Mouse (Mus musculus) adrenal gland, postnatal 25 days (tissue): ENCODE data around the gene Cnga1. TPM values are rescaled to one million over a fixed set of nuclear protein-coding genes. Genes with fewer than 3 reads are reported as not detected.
"Not testable (repeated sequence)": the region's sequence is repeated elsewhere in the genome, so short reads cannot be mapped to it uniquely, and the experiment has no call there.

ENCODE experiments used
- DNase-seq: peaks from one replicate; pipeline ENCODE4 v3.0.0; 2021; ENCODE audit warnings: mixed read lengths
- total RNA-seq: library from RNA; stranded (reverse); gene quantifications from 2 replicates; pipeline ENCODE4 v1.2.3, GENCODE M21; 2021

The Cnga1 gene
- total RNA-seq, 1 experiment from 2014 or later: not detected

DNA sequence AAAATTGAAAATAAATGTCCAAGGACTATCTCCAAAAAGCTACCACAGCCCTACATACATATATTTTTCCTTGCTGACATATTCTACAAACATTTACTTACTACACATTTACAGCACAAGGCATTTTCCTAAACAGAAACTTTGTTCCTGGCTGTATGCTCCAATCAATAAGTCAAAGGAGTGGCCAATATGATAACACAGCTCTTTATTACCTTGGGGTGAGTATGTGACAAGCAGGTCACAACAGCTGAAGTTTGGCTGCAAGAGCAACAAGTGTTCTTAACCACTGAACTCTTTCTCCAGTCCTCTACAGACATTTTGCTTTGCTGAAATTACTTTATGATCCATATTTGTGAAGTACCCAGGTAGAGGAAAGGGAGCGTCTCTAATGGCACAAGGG, 4.0 kb downstream of the Cnga1 start:
- no peak for DNase-seq

DNA sequence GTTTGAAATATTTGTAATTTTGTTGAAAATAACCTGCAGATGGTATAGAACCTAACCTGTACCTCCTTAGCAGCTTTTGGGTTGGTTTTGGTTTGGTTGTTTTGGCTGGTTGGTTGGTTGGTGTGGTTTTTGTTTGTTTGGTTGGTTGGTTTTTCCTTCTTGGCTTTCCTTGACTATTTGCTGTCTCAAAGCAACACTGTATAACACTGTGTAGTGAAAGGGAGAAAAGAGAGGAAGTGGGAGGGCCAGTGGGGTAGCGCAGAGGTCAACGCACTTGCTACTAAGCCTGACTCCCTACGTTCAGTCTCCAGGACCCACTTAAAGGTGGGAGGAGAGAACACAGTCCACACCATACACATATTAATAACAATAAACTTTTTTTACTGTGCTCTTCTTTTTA, 7.5 kb downstream of the Cnga1 start:
- DNase-seq: no peak

DNA sequence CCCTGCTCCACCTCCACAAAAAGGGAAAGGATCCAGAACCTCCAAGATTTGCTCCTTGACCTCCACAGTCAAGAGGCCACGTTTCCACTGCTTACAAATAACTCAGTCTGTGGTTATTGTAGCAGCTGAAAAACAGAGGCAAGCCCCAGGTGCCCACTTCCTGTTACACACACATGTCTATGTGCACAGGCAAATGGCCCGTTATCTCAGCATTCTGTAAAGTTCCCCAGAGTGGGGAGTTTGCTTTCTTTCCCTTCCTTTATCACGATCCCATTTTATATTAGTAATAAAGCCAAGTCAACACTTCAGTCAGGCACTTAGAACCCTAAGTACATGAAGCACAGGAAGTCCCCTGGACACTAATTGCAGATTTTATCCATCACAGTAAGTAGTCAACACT, 8.0 kb downstream of the Cnga1 start:
- no peak for DNase-seq

DNA sequence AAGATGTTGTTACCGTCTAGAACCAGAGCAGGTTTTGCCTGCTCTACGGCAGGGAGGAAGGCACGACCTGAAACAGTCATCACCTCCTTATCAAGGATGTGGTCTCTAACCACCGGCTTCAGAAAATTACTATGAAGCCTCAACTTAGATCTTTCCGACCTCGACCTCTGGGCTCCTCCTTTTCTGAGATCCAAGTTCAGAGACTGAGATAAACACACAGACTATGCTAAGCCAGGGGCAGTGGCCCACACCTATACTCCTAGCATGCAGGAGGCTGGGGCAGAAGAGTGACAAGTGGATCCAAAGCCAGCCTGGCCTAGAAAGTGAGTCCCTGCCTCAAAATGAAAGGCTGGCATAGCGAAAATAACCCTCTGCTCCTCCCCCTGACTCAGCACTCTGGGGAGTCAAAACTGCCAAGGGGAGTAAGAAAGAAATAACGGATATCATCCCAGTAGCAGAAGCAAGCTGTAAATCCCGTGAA, 9.2 kb downstream of the Cnga1 start:
- no peak for DNase-seq

DNA sequence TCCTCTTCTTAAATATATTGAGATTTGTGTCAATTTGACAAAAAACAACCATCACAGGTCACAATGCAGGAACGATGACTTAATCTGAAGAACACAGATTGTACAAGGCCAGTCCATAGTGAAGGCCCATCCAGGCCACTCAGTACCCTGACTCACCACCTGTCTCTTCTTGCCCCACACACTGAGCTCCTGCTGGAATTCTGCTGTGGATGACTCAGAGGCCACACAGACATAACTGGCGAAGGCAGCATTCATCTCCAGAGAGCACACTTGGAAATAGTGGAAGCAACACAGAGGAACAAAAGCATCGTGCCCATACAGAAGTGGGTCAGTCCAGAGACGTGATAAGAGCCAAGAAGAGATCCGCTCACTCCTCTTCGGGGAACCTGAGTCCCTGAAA, 14.0 kb downstream of the Cnga1 start:
- peak; percentile 18 for DNase-seq

DNA sequence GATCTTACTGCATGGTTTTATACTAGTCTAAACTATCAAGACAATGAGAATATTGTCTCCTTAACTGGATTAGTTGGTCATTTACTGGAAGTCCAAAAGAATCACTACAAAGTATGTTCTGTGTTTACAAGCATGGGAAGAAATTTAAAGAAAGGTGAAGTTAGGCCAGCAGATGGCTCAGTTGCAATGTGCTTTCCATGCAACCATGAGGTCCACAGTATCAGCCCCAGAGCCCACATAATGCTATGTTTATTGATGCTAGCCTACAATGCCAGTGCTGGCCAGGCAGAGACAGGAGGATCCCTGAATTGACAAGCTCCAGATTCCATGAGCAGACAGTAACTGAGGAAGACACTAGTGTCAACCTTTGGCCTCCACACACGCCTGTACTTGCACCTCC, 23.1 kb downstream of the Cnga1 start:
- DNase-seq: no peak

DNA sequence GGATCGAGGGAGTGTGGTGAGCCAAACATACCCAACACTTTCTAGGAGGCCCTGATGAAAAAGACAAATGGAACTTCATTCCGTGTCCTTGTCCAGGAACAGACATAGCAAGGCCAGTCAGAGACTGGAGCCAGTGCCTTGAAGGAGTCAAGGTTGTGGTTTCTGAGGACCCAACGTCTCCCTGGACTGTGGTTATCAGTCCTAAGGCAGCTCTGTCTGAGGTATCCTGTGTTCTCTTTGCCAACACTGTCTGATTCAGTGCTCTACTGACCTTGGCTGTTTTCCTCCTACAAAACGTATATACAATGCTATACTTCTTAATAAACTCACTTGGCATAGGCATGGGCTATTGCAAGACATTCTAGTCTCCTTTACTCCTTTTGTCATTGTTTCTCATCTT, 26.7 kb downstream of the Cnga1 start:
- DNase-seq: no peak

DNA sequence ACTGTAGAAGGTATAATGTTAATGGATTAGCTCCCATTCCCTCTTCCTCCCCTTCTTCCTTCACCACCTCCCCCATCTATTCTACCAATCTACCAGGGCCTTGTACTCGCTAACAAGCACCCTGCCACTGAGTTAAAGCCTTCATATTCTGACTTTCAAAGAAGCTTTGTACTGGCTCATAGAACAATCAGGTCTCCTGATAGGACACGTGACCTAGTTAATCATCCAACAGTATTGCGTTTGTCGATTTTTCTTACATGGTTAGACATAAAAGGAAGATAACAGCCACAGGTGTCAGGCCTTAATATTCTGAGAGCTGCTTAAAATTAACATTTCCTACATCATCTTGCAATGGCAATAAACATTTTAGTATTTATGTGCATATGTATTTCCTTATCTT, 40.9 kb downstream of the Cnga1 start:
- no peak for DNase-seq

DNA sequence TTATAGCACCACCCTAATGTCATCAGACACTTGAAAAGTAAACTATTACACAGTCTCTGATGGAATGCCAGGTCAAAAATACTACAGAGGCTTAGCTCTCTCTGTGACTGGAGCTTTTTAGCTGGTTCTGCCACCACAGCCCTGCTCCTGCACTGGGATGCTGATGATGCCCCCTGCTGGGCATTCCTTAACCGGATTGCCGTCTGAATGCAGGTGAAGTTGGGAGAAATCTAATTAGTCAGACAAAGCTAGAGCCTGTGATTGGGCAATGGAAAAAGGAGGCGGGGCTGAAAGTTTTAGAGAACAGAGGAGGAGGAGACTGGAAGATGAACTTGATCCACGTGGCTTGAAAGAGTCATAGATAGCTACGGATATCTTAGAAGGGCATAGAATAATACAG, 43.1 kb downstream of the Cnga1 start:
- peak; percentile 67 for DNase-seq

DNA sequence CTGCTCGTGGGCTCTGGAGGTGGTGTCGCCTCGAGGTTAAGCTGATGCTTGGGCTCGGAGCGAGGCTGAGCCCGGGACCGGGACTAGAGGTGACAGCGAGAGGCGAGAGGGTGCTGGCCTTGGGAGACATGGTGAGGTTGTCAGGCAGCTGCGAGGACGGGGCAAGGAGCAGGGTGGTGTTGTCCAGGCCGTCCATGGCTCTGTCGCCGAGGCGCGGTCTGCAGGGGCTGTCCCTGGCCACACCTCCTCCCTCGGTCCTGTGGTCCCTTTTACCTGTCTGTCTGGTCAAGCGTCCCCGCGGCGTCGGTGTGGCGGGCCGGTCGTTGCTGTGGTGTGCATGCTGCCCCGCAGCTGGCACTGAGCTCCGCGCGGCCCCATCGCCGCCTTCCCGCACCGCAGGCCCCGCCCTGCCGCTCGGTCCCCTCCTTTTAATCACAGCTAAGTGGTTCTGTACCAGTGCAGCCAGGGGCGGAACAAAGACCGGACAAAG, 56.8 kb downstream of the Cnga1 start, which contains the start of gene Gm5868:
Gm5868 (minus strand) TSS at position 360 of the 490 bp plus-strand sequence.
- no peak for DNase-seq

DNA sequence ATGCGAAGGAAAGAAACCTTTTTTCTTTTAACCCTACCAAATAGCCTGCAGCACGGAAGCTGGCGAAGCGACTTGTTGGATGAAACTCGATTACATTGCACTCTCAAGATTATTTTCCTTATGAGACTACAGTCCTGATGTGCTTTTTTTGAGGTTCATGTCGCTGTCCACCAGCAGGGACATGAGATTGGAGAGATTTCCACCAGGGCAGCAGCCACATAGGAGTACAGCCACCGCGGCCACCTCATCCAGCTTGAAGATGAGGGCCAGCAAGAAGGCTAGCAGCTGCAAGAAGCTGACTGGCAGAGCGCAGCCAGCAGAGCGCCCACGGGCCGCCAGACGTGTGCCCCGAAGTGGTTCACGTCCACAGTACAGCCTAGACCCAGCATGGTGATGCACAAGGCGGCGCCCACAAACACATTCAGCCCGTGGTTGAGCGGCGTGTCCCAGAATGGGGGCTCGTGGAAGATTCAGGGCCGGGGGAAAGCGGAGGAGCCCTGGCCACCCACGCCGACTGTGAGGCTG, 57.3 kb downstream of the Cnga1 start:
- not testable (repeated sequence) for DNase-seq

DNA sequence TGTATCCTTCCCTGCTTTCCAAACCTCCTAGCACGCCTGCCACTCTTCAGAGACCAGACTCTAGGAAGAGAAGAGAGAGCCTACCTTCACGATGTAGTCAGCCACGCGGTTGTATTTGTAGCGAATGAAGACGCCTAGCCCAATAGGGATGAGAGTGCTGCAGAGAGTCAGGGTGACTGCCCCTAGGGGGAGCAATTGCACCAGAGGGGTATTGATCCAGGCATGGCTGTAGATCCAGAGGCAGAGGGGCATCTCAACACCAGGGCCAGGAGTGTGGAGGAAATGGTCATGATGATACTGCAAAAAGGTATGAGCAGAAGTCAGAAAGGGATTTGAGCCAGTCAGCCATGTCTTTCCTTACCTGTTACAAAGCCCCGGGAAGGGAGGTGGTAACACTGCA, 58.0 kb downstream of the Cnga1 start:
- DNase-seq: not testable (repeated sequence)

DNA sequence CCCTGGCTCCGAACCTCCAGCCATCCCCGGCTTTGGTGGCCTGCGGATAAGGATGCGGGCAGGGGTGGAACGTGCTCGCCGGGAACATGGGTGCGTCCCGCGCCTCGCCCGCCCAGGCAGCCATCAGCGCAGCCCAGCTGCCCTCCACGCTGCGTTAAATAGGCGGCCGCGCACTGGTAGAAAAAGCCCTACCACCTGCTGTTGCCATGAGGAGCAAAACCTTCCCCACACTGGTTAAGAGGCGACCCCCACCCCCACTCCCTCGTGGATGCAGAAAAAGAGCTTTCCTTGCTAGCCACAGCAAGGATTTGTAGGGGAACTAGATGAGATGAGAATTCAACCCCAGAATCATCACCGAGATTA, 63.1 kb downstream of the Cnga1 start, which contains the start of gene Zar1:
Zar1 (minus strand) TSS at position 285 of the 363 bp plus-strand sequence.
- DNase-seq: not testable (repeated sequence)

DNA sequence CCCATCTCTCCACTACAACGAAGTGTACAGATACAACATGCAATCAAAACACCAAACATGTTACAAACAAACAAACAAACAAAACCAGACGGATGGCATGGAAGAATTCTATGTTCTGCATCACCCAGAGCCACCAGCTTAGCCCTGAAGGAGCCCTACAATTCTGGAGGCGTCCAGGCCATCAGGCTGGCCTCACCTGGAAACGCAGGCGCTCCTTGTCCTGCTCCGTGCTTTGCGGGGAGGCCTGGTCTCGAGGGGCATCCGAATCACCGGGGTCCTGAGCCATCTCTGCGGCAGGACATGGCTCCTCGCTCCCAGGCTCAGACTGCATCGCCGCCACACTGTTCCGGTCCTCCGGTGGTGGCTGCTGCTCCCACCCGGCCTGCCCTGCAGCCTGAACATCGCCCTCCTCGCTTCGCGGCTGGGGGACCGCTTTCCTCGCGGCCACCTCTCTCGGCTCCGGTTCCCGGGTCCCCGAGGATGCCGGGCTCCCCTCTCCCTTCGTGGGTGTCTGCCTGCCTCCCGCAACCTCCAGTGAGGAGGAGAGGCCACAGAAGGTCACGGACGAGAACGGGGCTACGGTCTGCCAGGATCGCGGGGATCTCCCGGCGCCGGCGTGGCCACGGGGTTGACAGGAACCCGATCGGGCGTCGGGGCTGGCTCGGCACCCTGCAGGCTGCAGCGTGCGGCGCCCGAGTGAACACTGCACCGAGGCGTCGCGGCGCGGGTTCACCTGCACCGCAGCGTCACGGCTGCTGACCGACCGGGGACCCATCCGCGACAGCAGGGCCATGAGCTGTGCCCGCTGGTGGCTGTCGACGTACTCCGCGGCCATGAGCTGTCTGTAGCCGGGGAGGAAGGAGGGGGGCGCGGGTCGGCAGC, 63.7 kb downstream of the Cnga1 start:
- peak; percentile 8 for DNase-seq

DNA sequence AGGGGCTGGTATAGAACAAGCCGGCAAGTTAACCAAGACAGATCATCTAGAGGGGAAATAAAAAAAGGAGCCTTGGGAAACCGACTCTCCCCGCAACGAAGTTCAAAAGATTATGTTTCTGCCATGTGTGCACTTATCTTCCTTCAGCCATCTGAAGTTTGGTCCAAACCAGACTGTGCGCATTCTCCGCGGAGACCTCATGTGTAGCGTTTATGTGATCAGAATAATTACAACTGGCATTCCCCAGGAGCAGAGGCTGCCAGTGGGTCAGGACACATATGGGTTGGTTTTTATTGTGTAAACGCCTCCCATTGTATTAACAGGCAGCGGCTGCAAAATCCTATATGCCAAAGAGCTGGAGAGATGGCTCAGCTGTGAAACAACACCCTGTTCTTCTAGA, 64.5 kb downstream of the Cnga1 start:
- DNase-seq: not testable (repeated sequence)

DNA sequence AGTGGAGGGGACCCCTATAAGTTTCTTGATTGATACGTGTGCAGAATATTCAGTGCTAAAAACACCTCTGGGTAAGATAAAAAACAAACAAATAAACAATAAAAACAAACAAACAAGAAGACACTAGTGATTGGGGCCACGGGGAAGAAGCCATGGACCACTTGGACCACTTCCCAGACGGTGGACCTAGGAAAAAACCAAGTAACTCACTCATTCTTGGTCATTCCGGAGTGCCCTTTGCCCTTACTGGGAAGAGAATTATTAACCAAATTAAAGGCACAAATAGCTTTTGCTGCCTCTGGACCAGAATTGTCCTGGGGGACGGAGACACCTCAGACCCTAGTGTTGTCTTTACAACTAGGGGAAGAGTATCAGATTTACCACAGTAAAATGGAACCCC, 78.5 kb downstream of the Cnga1 start:
- DNase-seq: no peak

DNA sequence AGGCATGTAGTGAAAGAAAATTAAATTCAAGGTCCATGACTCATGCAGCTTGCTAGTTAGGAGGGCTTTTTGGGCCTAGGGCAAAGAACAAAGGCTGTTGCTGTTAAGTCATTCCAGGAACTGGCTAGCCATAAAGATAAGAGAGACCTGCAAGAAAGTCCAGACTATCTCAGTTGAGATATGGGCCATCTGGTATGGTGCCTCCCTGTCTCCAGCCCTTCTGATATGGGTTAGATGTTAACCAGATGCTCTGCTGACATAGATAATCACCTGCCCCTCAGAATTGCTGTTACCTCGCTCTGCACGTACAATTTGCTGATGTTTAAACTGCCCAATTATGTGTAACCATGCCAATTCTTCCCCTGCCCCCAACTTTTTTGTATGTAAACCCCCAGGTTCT, 80.9 kb downstream of the Cnga1 start:
- not testable (repeated sequence) for DNase-seq

DNA sequence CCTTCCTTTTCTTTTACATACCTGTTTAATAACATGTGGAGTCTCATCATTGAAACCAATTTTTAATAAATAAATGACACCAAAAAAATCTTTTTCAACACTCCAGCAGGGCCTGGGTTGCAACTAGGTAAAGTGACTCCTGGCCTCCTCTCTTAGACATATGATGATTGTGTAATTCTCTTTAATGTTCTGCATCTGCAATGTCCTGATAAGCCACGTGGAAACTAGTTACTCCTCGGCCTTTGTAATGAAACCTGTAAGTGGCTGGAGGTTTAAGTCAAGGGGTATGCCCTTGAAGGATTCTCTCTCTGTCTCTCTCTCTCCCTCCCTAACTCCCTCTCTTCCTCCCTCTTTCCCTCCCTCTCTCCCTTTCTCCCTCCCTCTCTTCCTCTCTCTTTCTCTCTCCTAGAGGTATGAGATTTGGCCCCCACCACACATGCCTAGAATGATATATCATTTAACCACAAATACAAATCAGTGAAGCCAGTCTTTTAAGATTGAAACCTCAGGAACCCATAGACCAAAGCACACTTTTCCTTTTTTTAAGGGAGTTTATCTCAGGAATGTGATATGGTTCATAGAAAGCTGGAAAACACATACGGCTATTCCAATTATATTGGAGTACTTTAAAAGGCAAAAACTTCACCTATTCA, 83.0 kb downstream of the Cnga1 start:
- DNase-seq: no peak

DNA sequence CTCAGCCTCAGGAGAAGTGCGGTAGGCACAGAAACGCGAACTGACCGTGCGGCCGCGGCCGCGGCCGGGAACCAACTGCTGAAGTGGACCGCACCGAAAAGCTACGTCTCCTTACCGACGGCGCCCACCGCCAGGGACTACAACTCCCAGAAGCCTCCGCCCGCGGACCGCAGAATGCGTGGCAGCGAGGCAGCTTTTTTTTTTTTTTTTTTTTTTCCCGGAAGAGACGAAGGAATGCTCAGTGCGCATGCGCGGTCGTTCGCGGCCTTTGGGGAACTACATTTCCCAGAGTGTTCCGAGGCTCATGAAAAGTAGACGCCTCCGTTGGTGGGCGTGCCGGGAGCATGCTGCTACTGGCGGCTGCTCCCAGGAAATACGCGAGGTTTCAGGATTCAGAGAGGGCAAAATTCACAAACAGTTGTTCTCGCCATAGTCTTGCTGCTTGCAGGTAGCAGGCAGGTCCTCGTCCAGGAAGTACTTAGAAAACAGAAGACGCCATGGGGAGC, 84.5 kb downstream of the Cnga1 start, which contains the start of gene Nfxl1:
Nfxl1 (minus strand) TSS at position 141 of the 506 bp plus-strand sequence.
- peak; percentile 98 for DNase-seq

DNA sequence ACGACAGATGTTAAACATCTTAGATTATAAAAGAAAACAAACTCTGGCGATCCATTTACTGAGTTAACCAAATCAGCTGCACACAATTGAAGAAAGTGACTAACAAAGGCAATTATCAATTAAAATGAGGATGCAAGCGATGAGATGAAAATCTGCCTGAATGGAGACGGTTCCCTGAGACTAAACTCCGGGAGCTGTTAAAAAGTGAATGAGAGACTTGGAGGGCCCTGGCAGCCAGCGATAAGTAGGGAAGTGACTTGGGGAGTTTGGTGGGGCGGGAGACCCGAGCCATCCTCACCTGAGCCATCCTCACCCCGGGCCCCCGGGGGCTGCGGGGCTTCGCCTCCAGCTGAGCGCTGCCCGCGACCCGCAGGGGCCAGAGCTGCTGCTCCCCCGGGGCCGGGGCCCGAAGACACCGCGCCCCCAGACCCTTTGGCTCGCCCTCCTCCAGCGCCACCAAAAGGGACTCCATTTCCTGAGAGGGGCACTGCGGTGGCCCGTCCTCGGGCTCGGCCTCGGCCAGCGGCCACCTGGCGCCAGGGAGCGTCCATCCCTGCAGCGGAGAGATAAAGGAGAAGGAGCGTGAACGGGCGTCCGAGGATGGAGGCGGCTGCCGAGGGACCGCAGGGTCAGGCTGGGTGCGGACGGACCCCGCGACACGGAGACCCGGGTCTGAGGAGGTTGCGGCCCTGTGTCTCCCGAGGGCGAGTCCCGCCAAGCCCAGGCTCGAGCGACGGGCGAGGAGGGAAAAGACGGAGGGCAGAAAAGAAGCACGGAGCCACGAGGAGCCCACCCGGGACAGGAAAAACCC, 85.2 kb downstream of the Cnga1 start:
- no peak for DNase-seq

DNA sequence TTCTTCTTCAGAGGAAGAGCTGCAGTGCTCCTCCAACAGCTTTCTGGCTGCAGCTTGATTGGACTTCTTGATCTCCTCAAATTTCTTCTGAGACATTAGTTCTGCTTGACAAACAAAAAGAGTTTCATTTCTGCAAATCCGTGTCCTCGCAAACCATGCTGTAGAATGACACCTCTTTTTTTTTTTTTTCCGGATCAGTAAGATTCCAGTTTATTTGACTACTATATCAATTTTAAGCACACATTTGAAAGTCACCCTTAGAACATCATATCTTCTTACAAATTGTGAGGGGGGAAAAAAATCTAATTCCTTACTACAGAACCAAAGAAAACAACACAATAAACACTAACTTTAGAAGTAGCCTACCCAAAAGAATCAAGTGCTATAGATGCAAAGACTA, 87.8 kb downstream of the Cnga1 start:
- no peak for DNase-seq
